22 mouse cellular contexts compared by ENCODE assay signal in genomic region chr5:54070549-54070948, GRCm38 (mm10).
A peak's percentile ranks its signal among the peaks of the same experiment; 100 is the strongest.
DNase-seq lines count a peak whose midpoint lies in the region; ATAC-seq and TF ChIP-seq lines count a peak whose summit lies in the region.
"Had no signal": no experiment of that assay in that cellular context is flagged by ENCODE, and none has a peak within 500 bp of the region (broad histone marks: within the 10 kb centered on the region; RNA-seq: fewer than 3 reads in every experiment).

No protein-coding gene starts in this region.

- peaks cover 21% of the 10 kb centered on the region in 2 experiments for H3K4me1 ChIP-seq in MEL (ENCODE audit: control insufficient read depth in 1 of 2, insufficient read depth in 2 of 2, low read length in 2 of 2)
- H3K4me1 ChIP-seq in hindbrain, embryonic 10.5 days (replicated peaks), result no peaks in the 10 kb centered on the region
- no peaks in the 10 kb centered on the region for H3K4me1 ChIP-seq in forebrain, postnatal 0 days (ENCODE audit: insufficient read depth)

- no peak for TF ChIP-seq RAD21 in MEL (IDR thresholded peaks at IDR 0.05; ENCODE audit: low read depth, low read length)

- H3K9me3 ChIP-seq in MEL (replicated peaks; ENCODE audit: insufficient read depth, low read length), result no peaks in the 10 kb centered on the region
- no peaks in the 10 kb centered on the region for H3K9me3 ChIP-seq in hindbrain, embryonic 10.5 days
- no peaks in the 10 kb centered on the region for H3K9me3 ChIP-seq in forebrain, postnatal 0 days (ENCODE audit: low read length)
- H3K9me3 ChIP-seq: embryonic facial prominence, embryonic 13.5 days; G1E; heart, embryonic 12.5 days; hindbrain, embryonic 13.5 days had no signal

- H3K27ac ChIP-seq in MEL (ENCODE audit: control insufficient read depth, low read depth, low read length), result no peak overlapping the region
- H3K27ac ChIP-seq in hindbrain, embryonic 10.5 days, result no peak overlapping the region
- no peak overlapping the region for H3K27ac ChIP-seq in forebrain, postnatal 0 days (ENCODE audit: low read depth, low read length)
- H3K27ac ChIP-seq: embryonic facial prominence, embryonic 13.5 days; hindbrain, embryonic 13.5 days had no signal

- no peak overlapping the region for H3K9ac ChIP-seq in MEL (ENCODE audit: control insufficient read depth, low read depth, low read length, poor library complexity, severe bottlenecking)
- H3K9ac ChIP-seq in forebrain, postnatal 0 days, result no peak overlapping the region
- H3K9ac ChIP-seq: embryonic facial prominence, embryonic 13.5 days; heart, embryonic 12.5 days; hindbrain, embryonic 13.5 days had no signal

- no peaks in the 10 kb centered on the region for H3K79me2 ChIP-seq in MEL (ENCODE audit: control insufficient read depth, insufficient read depth, low read length, poor library complexity)

- no peak for TF ChIP-seq EP300 in MEL (IDR thresholded peaks at IDR 0.05; ENCODE audit: low read depth in 1 of 2, low read length in 2 of 2)

- 96% methylated on average over 2 of the region's 2 CpGs for WGBS in hindbrain, embryonic 10.5 days
- 95% methylated on average over 2 of the region's 2 CpGs for WGBS in forebrain, postnatal 0 days

- TF ChIP-seq CTCF in MEL (IDR thresholded peaks at IDR 0.05 in 2 of 3, conservative IDR thresholded peaks at IDR 0.05 in 1 of 3; ENCODE audit: control insufficient read depth in 1 of 3, insufficient read depth in 1 of 3, low read depth in 2 of 3, low read length in 3 of 3, poor library complexity in 1 of 3, severe bottlenecking in 1 of 3), result no peak
- TF ChIP-seq CTCF in forebrain, postnatal 0 days (IDR thresholded peaks at IDR 0.05; ENCODE audit: low read depth), result no peak

- H3K4me3 ChIP-seq in MEL (ENCODE audit: control insufficient read depth in 1 of 2, insufficient read depth in 1 of 2, low read depth in 2 of 2, low read length in 2 of 2), result no peak overlapping the region
- no peak overlapping the region for H3K4me3 ChIP-seq in hindbrain, embryonic 10.5 days
- no peak overlapping the region for H3K4me3 ChIP-seq in forebrain, postnatal 0 days (ENCODE audit: low read depth, low read length)
- H3K4me3 ChIP-seq: embryonic facial prominence, embryonic 13.5 days; heart, embryonic 12.5 days; hindbrain, embryonic 13.5 days had no signal

- DNase-seq in 416B (ENCODE audit: low read depth) (peak; percentile 33), MEL (ENCODE audit: low read depth, low spot score) (peak; percentile 66)
- DNase-seq in hindbrain, embryonic 10.5 days (ENCODE audit: low spot score), result no peak
- DNase-seq in forebrain, postnatal 0 days, result no peak
- no peak for DNase-seq in heart, postnatal 25 days (ENCODE audit: low spot score)
- DNase-seq: adrenal gland, postnatal 14 days; cerebellum, adult 11-12 months; cerebellum, adult 9-10 months; cerebellum, postnatal 25 days; gastrocnemius, postnatal 36 days; heart, adult 18-20 months; heart, postnatal 36 days had no signal

- peaks cover 0 to 36% of the 10 kb centered on the region in 2 experiments; a peak in 2 of 4 replicates for H3K36me3 ChIP-seq in MEL (ENCODE audit: control insufficient read depth in 1 of 2, insufficient read depth in 2 of 2, low read length in 2 of 2)
- no peaks in the 10 kb centered on the region for H3K36me3 ChIP-seq in hindbrain, embryonic 10.5 days
- no peaks in the 10 kb centered on the region for H3K36me3 ChIP-seq in forebrain, postnatal 0 days (ENCODE audit: insufficient read depth)
- H3K36me3 ChIP-seq: embryonic facial prominence, embryonic 13.5 days; heart, embryonic 12.5 days; hindbrain, embryonic 13.5 days had no signal

- H3K4me2 ChIP-seq in forebrain, postnatal 0 days (ENCODE audit: low read depth), result no peak overlapping the region
- H3K4me2 ChIP-seq: embryonic facial prominence, embryonic 13.5 days; heart, embryonic 12.5 days; hindbrain, embryonic 13.5 days had no signal

- intact Hi-C loops in heart, postnatal 25 days (cut with DNase I), result loop anchor here (5.0 kb wide), 1 partner anchor 38 kb away; no protein-coding TSS in a partner anchor

- no peaks in the 10 kb centered on the region for H3K27me3 ChIP-seq in MEL (ENCODE audit: control insufficient read depth in 1 of 2, insufficient read depth in 2 of 2, low read length in 2 of 2)
- H3K27me3 ChIP-seq in hindbrain, embryonic 10.5 days (ENCODE audit: insufficient read depth, poor library complexity, severe bottlenecking), result no peaks in the 10 kb centered on the region
- H3K27me3 ChIP-seq in forebrain, postnatal 0 days (ENCODE audit: insufficient read depth, low read length), result no peaks in the 10 kb centered on the region
- H3K27me3 ChIP-seq: embryonic facial prominence, embryonic 13.5 days; heart, embryonic 12.5 days; hindbrain, embryonic 13.5 days; Patski had no signal

- ATAC-seq in hematopoietic stem cell, adult 5-6 weeks (replicated peaks in 1 of 2; ENCODE audit: insufficient read depth in 1 of 2, low FRiP score in 2 of 2, low TSS enrichment in 1 of 2, low read depth in 1 of 2, poor library complexity in 2 of 2, severe bottlenecking in 2 of 2), result peak; percentile 60 to 76; a peak in 3 of 4 replicates
- ATAC-seq in neutrophil, adult 5-6 weeks (ENCODE audit: extremely low read depth, insufficient number of reproducible peaks, low FRiP score, poor library complexity, severe bottlenecking), result peak; percentile 41; the same call in 1 of the 2 replicates
- no peak for ATAC-seq in forebrain, postnatal 0 days
- ATAC-seq: activated CD4-positive, CD25-positive, alpha-beta regulatory T cell, adult 4 months; forebrain, embryonic 14.5 days; intestine, postnatal 0 days; Patski had no signal

- no peak for TF ChIP-seq POLR2A in MEL (IDR thresholded peaks at IDR 0.05; ENCODE audit: control insufficient read depth in 1 of 2, insufficient read depth in 1 of 2, low read depth in 1 of 2, low read length in 2 of 2, poor library complexity in 1 of 2)

TF ChIP-seq in MEL, 35 proteins besides CTCF, POLR2A, EP300 and RAD21:
- TF ChIP-seq MXI1 (IDR thresholded peaks at IDR 0.05; ENCODE audit: low read depth, low read length), result no peak
- no peak for TF ChIP-seq GATA1 (IDR thresholded peaks at IDR 0.05; ENCODE audit: low read depth, low read length)
- TF ChIP-seq RCOR1 (IDR thresholded peaks at IDR 0.05; ENCODE audit: low read depth, low read length), result peak; percentile 62; the same call in 1 of the 2 replicates

Comparison
In these comparisons a context has a peak if more than half of its experiments do, and no peak if none do; other contexts are left out.
1. DNase-seq: peak in 416B (single experiment) and MEL (single experiment); none in hindbrain, embryonic 10.5 days (single experiment), forebrain, postnatal 0 days (single experiment) and heart, postnatal 25 days (single experiment).